In genomic region chr17:78621863-78622262, GRCm38 (mm10) we compare ENCODE assay signal across 23 mouse cellular contexts.
"Had no signal": no experiment of that assay in that cellular context is flagged by ENCODE, and none has a peak within 500 bp of the region (broad histone marks: within the 10 kb centered on the region; RNA-seq: fewer than 3 reads in every experiment).

No protein-coding gene starts in this region.

- DNase-seq: gastrocnemius, adult 2 months; gastrocnemius, postnatal 10 days; gastrocnemius, postnatal 36 days; heart, adult 2 months; heart, postnatal 14 days; heart, postnatal 36 days; kidney, adult 11 months; kidney, adult 9 months; kidney, postnatal 14 days; kidney, postnatal 36 days; layer of hippocampus, adult 9-11 months; layer of hippocampus, postnatal 36 days; left cerebral cortex, postnatal 4 days had no signal

- H3K4me1 ChIP-seq: heart, embryonic 13.5 days; heart, embryonic 15.5 days; hindbrain, embryonic 13.5 days; hindbrain, embryonic 15.5 days; limb, embryonic 12.5 days; liver, embryonic 12.5 days had no signal

- H3K36me3 ChIP-seq: heart, embryonic 13.5 days; heart, embryonic 15.5 days; hindbrain, embryonic 15.5 days; kidney, embryonic 15.5 days; limb, embryonic 12.5 days; liver, embryonic 12.5 days had no signal

- H3K9me3 ChIP-seq: heart, embryonic 13.5 days; heart, embryonic 15.5 days; hindbrain, embryonic 15.5 days; kidney, embryonic 15.5 days; limb, embryonic 12.5 days; liver, embryonic 12.5 days had no signal

- H3K27ac ChIP-seq: gastrocnemius, adult 2 months; heart, adult 2 months; heart, embryonic 13.5 days; heart, embryonic 15.5 days; hindbrain, embryonic 13.5 days; hindbrain, embryonic 15.5 days; hindbrain, postnatal 0 days; kidney, embryonic 15.5 days; kidney, postnatal 0 days; limb, embryonic 12.5 days; liver, embryonic 12.5 days; liver, embryonic 14.5 days had no signal

- H3K27me3 ChIP-seq: heart, embryonic 13.5 days; heart, embryonic 15.5 days; hindbrain, embryonic 13.5 days; hindbrain, embryonic 15.5 days; kidney, embryonic 15.5 days; limb, embryonic 12.5 days; liver, embryonic 12.5 days had no signal

- H3K4me3 ChIP-seq: gastrocnemius, adult 2 months; heart, adult 2 months; heart, embryonic 13.5 days; heart, embryonic 15.5 days; hindbrain, embryonic 13.5 days; hindbrain, embryonic 15.5 days; kidney, embryonic 15.5 days; limb, embryonic 12.5 days; liver, embryonic 12.5 days had no signal
